Mouse (Mus musculus): ENCODE data around the gene Larp7.

DNA sequence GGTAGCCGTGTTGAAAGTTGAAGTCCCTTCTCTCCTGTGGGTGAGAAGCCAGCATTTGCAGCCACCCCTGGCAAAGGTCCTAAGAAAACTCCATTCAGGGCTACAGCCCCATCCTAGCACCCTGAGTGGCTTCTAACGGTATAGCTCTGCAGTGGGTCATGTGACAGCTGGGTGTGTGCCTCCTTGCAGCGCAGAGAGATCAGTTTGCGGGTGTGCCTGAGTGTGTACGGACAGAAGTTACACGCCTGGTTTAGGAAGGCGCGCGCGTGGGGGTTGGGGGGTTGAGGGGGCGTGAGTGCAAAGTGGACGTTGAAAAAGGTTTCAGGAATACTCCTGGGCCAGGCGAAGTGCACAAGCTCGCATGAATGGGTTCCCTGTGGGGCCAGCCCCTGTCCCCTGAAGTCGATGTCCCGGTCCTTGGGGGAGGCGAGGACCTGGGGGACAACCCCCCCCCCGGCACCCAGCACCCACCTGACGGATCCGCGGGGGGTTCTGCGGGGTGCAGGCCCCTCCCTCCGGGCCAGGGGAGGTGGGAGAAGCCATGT, 54.9 kb downstream of the Larp7 start:
- TF ChIP-seq CTCF (IDR thresholded peaks at IDR 0.05; ENCODE audit: borderline replicate concordance, insufficient read depth, low read depth, low read length) (no peak), POLR2A (IDR thresholded peaks at IDR 0.05; ENCODE audit: borderline replicate concordance, insufficient read depth, low read length) (0 out of 2 replicates have a peak, but pooled peaks have one; percentile 10)

Measured in cerebellum, adult 2 months (tissue).